Mouse (Mus musculus): ENCODE results near the gene Sod2. TPM values are rescaled to one million over a fixed set of nuclear protein-coding genes. Genes with fewer than 3 reads are reported as not detected.
"Not testable (repeated sequence)": the region's sequence is repeated elsewhere in the genome, so short reads cannot be mapped to it uniquely, and the experiment has no call there.

The Sod2 gene
- polyA plus RNA-seq, 1 experiment from 2014 or later = 436 TPM

DNA sequence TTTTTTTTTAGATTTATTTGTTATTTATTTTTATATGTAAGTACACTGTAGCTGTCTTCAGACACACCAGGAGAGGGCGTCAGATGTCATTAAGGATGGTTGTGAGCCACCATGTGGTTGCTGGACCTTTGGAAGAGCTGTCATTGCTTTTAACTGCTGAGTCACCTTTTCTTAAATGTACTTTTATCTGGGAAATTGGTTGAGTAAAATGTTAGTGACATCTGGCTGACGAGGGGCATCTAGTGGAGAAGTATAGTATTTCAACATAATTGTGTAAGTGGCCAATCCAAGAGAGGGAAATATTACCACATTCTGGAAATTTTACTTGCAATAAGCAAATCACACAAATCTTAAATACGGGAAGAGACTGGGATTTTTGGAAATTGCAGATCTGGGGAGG lies 3.2 kb downstream of the Sod2 start:
- H3K36me3 ChIP-seq = peaks cover 38% of the 10 kb centered on the region
- no peaks in the 10 kb centered on the region for H3K27me3 ChIP-seq
- ATAC-seq (replicated peaks; ENCODE audit: insufficient number of reproducible peaks, insufficient read depth, low FRiP score, low read depth) = no peak
- H3K4me2 ChIP-seq = no peak overlapping the region
- 30% methylated on average over 3 of the region's 3 CpGs for WGBS
- no peak overlapping the region for H3K27ac ChIP-seq
- H3K4me1 ChIP-seq (replicated peaks) = peaks cover 17% of the 10 kb centered on the region
- no peaks in the 10 kb centered on the region for H3K9me3 ChIP-seq (replicated peaks)
- H3K9ac ChIP-seq = no peak overlapping the region
- H3K4me3 ChIP-seq = no peak overlapping the region

DNA sequence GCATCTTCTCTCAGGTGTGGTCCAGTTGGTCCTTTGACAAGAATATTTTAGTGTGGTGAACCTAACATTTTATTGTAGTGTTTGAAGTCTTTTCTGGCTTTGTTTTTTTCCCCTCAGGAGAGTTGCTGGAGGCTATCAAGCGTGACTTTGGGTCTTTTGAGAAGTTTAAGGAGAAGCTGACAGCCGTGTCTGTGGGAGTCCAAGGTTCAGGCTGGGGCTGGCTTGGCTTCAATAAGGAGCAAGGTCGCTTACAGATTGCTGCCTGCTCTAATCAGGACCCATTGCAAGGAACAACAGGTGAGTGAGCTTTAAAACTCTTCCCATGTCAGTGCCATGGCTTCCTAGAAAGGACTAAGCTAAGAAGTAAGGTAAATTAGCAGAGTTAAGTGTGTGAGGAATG lies 6.7 kb downstream of the Sod2 start:
- H3K4me2 ChIP-seq = no peak overlapping the region
- 80% methylated on average over 3 of the region's 3 CpGs for WGBS
- H3K27ac ChIP-seq = no peak overlapping the region
- no peak overlapping the region for H3K9ac ChIP-seq
- H3K9me3 ChIP-seq (replicated peaks) = no peaks in the 10 kb centered on the region
- no peaks in the 10 kb centered on the region for H3K27me3 ChIP-seq
- ATAC-seq (replicated peaks; ENCODE audit: insufficient number of reproducible peaks, insufficient read depth, low FRiP score, low read depth) = no peak
- H3K36me3 ChIP-seq = peaks cover 54% of the 10 kb centered on the region
- no peak overlapping the region for H3K4me3 ChIP-seq
- H3K4me1 ChIP-seq (replicated peaks) = peaks cover 11% of the 10 kb centered on the region; the same call in 1 of the 2 replicates

DNA sequence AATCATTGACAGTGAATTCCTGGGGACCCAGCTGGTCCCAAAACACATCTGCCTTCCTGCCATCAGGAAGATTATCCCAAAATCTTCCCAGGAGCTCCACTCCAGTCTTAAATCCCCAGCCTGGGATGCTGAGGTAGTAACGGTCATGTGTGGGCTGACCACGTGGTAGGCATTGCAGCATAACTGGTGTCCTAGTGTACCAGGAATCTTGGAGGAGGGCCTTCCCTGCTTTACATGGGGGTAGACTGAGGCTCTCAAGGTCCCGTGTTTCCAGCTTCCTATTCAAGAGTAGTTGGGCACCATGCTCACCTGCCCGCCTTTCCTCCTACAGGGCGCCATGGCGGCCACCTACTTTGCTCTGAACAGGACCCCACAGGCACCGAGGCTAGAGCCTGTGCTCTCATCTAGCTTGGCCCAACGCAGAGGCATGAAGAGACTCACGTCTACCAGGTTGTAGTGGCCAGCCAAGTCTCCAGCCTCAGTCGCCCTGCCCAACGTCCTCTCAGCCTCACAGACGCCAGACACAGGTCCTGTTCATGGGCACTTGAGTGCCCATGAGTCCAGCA lies 30.1 kb downstream of the Sod2 start:
- not testable (repeated sequence) for H3K27me3 ChIP-seq; H3K4me3 ChIP-seq; H3K9ac ChIP-seq; H3K4me1 ChIP-seq (replicated peaks); H3K4me2 ChIP-seq; ATAC-seq (replicated peaks; ENCODE audit: insufficient number of reproducible peaks, insufficient read depth, low FRiP score, low read depth); H3K9me3 ChIP-seq (replicated peaks); H3K36me3 ChIP-seq; H3K27ac ChIP-seq
- 70% methylated on average over 4 of the region's 12 CpGs for WGBS

DNA sequence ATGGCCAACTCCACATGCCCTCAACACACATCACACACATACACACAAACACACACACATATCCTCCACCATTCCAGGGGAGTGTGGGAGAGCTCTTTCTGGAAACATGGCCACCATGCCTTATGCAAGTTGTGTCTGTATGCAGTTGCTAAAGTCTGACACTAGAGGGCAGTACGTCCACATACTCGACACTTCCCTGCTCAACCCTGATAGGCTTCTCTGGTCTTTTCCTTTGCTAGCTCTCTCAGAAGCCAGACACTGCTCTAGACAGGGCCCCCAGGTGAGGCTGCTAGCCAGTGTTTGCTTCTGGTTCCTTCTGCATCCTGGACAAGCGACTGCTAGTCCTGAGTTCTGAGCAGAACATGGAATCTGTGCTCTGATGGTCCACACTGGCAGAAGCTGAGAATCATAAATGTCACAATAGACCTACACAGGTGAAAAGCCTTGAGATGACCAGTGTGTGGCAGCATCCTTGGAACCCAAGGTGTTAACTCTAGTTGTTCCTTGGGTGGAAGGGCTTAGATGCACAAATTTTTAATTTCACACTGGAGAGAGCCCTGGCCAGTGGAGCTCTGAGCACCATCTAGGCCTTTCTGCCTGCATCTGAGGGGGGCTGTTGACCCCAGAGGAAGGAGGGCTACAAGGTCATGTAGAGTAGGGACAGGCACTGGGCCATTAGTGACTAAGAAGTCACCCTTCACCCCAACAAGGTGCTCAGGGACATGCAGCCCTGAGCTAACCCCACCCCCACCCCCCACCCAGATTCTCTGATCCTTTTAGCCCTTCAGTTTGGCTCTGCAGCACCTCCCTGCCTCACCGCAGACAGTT lies 37.4 kb downstream of the Sod2 start:
- not testable (repeated sequence) for H3K4me1 ChIP-seq (replicated peaks); H3K9me3 ChIP-seq (replicated peaks); H3K4me2 ChIP-seq; H3K27ac ChIP-seq; H3K27me3 ChIP-seq; H3K36me3 ChIP-seq; H3K4me3 ChIP-seq; H3K9ac ChIP-seq
- 16% methylated on average over 4 of the region's 4 CpGs for WGBS
- ATAC-seq (replicated peaks; ENCODE audit: insufficient number of reproducible peaks, insufficient read depth, low FRiP score, low read depth) = peak; percentile 43

DNA sequence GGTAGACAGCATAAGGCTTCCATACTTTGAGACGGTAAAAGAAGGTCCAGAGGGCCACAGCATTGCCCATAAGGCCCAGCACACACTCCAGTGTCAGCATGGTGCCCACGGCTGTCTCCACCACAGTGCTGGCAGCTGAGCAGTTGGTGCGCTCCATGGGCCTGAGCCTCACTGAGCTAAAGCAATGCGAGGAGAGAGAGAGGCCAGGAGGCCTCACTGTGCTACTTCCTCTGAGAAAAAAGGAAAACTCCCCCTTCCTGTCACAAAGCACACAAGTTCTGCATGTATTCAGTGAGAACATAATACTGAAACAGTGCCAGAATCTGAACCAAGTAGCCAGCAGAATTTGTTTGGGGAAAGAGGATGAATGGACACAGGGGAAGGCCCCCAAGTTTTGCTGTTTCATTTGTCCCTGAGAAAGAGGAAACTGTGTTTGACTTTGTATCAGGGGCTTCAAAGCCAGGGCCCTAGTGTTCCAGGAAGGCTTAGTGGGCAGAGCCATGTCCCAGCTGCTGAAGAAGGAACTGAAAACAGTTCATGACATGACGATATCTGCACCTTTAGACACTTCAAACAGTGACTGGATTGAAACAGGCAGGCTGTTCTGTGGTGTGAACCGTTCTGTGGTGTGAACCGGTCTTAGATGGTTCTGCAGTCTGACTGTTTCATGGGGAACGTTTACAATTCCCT lies 45.6 kb downstream of the Sod2 start, which contains the start of gene Gpr31b:
Gene Gpr31b (minus strand): TSS at position 173 of the 690 bp plus-strand sequence.
- not testable (repeated sequence) for H3K27me3 ChIP-seq; H3K36me3 ChIP-seq; H3K9ac ChIP-seq; H3K9me3 ChIP-seq (replicated peaks); H3K4me3 ChIP-seq; H3K27ac ChIP-seq; H3K4me2 ChIP-seq; H3K4me1 ChIP-seq (replicated peaks)
- ATAC-seq (replicated peaks; ENCODE audit: insufficient number of reproducible peaks, insufficient read depth, low FRiP score, low read depth) = peak; percentile 60; the same call in 1 of the 2 replicates
- WGBS = 61% methylated on average over 2 of the region's 8 CpGs

DNA sequence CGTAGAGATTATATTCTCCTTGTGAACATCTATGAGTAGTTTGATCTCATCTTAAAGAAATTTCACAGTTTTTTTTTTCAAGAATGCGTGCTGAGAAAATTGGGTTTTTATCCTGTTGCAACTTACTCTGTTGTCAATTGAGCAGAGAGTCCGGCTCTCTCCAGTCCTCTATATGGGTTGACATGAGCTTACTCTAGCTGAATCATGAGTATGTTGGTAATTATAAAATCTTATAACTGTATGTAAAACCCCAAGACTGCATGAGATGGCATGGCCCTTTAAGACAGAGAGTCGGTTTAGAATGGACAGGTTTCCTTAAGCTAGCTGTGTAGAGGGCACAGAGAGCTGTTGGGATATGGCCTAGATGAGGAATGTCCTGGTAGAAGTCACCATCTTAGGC lies 54.2 kb downstream of the Sod2 start, which contains the start of gene Tcp10b:
Gene Tcp10b (plus strand): TSS at position 301 of the 400 bp plus-strand sequence.
- not testable (repeated sequence) for H3K9ac ChIP-seq; ATAC-seq (replicated peaks; ENCODE audit: insufficient number of reproducible peaks, insufficient read depth, low FRiP score, low read depth); H3K9me3 ChIP-seq (replicated peaks); H3K4me3 ChIP-seq; H3K4me1 ChIP-seq (replicated peaks); H3K27ac ChIP-seq; H3K36me3 ChIP-seq; H3K4me2 ChIP-seq; H3K27me3 ChIP-seq
- 82% methylated on average over 4 of the region's 4 CpGs for WGBS

DNA sequence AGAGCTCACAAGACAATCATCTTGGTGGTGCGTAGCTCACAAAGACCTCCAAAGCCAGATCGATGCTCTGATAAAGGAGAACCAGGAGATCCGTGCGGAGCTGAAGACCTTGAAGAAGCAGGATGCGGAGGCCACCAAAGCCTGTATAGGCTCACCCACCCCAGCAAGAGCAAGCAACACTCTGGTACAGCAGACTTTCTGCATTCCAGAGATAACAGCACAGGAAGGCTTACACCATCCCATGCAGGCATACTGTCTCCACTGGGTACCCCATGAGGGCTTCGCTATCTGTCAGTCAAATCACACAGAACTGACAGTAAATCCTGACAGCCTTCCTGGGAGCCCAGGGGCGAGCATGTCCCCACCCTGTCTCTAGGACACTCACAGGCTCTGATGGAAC lies 56.2 kb downstream of the Sod2 start:
- H3K27me3 ChIP-seq; H3K4me3 ChIP-seq; H3K4me1 ChIP-seq (replicated peaks); H3K9ac ChIP-seq; H3K27ac ChIP-seq; H3K36me3 ChIP-seq; H3K4me2 ChIP-seq; H3K9me3 ChIP-seq (replicated peaks): not testable (repeated sequence)
- WGBS = 44% methylated on average over 3 of the region's 7 CpGs
- ATAC-seq (replicated peaks; ENCODE audit: insufficient number of reproducible peaks, insufficient read depth, low FRiP score, low read depth) = 0 out of 2 replicates have a peak, but pooled peaks have one; percentile 37

DNA sequence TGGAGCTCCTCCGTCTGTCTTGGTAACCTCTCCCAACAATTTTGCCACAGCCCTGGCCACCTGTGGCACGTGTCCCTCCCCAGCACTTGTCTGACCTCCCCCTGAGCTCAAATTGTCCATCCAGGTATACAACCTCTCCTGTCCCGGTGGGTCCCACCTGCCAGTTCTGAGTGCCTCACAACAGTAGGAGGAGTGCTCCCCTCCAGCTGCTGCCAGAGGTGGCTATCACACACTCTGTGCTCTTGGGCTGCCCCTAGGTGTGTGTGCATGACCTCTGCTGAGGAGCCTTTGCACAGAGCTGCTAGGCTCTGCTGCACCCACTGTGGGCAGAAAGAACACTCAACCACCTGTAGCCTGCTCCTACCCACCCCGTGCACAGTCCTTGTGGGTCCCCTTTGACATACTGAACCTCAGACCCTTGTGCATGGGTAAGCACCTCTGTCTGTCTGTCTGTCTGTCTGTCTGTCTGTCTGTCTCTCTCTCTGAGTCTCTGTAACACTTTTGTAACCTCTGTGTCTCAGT lies 61.3 kb downstream of the Sod2 start:
- H3K27ac ChIP-seq; H3K4me3 ChIP-seq; H3K9ac ChIP-seq; H3K27me3 ChIP-seq; H3K36me3 ChIP-seq; H3K4me1 ChIP-seq (replicated peaks); H3K9me3 ChIP-seq (replicated peaks); ATAC-seq (replicated peaks; ENCODE audit: insufficient number of reproducible peaks, insufficient read depth, low FRiP score, low read depth); H3K4me2 ChIP-seq: not testable (repeated sequence)
- 91% methylated on average over 1 of the region's 4 CpGs for WGBS

DNA sequence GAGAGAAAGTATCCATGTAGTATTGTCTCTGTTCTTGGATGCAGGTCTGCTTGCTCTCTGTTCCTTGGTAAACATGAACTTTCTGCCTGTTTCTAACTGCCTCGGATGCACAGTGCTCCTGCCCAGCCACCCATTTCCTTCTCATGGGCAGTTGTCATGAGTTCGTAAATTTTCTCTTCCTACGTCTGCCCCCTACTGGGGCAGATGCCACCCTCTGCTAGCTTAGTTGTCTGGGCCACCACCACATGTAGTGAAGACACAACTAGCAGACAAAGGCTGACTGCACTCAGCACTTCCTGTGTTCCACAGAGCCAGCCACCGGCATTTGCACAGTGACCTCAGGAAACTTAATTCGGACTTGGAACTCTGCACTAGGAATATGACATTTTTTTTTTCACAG lies 62.6 kb downstream of the Sod2 start:
- 63% methylated on average over 4 of the region's 5 CpGs for WGBS
- not testable (repeated sequence) for H3K36me3 ChIP-seq; H3K9me3 ChIP-seq (replicated peaks); H3K27ac ChIP-seq; H3K4me1 ChIP-seq (replicated peaks); H3K4me2 ChIP-seq; H3K9ac ChIP-seq; H3K27me3 ChIP-seq; ATAC-seq (replicated peaks; ENCODE audit: insufficient number of reproducible peaks, insufficient read depth, low FRiP score, low read depth); H3K4me3 ChIP-seq
